Mouse (Mus musculus): Measurements from ENCODE around the gene Grm5.
A peak's percentile ranks its signal among the peaks of the same experiment; 100 is the strongest.

Grm5 gene

GRCm38 (mm10) chr7:87846082-87846481 is 262.1 kb downstream of the Grm5 start:
- DNase-seq (ENCODE audit: low read depth, low spot score), result no peak

- no peak for DNase-seq (ENCODE audit: low read depth, low spot score)
Measured at GRCm38 (mm10) chr7:87925956-87926355, 342.0 kb downstream of the Grm5 start.

GRCm38 (mm10) chr7:87937415-87937814 is 353.4 kb downstream of the Grm5 start:
- DNase-seq (ENCODE audit: low read depth, low spot score), result no peak

- no peak for DNase-seq (ENCODE audit: low read depth, low spot score)
Measured at GRCm38 (mm10) chr7:87938265-87938664, 354.3 kb downstream of the Grm5 start.

GRCm38 (mm10) chr7:87950205-87950604 is 366.2 kb downstream of the Grm5 start:
- DNase-seq (ENCODE audit: low read depth, low spot score), result no peak

GRCm38 (mm10) chr7:87973216-87973615 is 389.2 kb downstream of the Grm5 start:
- no peak for DNase-seq (ENCODE audit: low read depth, low spot score)

GRCm38 (mm10) chr7:87975041-87975440 is 391.1 kb downstream of the Grm5 start:
- no peak for DNase-seq (ENCODE audit: low read depth, low spot score)

GRCm38 (mm10) chr7:87983494-87983893 is 399.5 kb downstream of the Grm5 start:
- no peak for DNase-seq (ENCODE audit: low read depth, low spot score)

- no peak for DNase-seq (ENCODE audit: low read depth, low spot score)
Measured at GRCm38 (mm10) chr7:88014451-88014850, 430.5 kb downstream of the Grm5 start.

- no peak for DNase-seq (ENCODE audit: low read depth, low spot score)
Measured at GRCm38 (mm10) chr7:88027411-88028132, 443.6 kb downstream of the Grm5 start.

GRCm38 (mm10) chr7:88047366-88047765 is 463.4 kb downstream of the Grm5 start:
- no peak for DNase-seq (ENCODE audit: low read depth, low spot score)

- DNase-seq (ENCODE audit: low read depth, low spot score), result no peak
Measured at GRCm38 (mm10) chr7:88054224-88054938, 470.4 kb downstream of the Grm5 start.

- no peak for DNase-seq (ENCODE audit: low read depth, low spot score)
Measured at GRCm38 (mm10) chr7:88056438-88056837, 472.5 kb downstream of the Grm5 start.

- DNase-seq (ENCODE audit: low read depth, low spot score), result no peak
Measured at GRCm38 (mm10) chr7:88091115-88091514, 507.1 kb downstream of the Grm5 start.

GRCm38 (mm10) chr7:88096536-88097107 is 512.7 kb downstream of the Grm5 start:
- DNase-seq (ENCODE audit: low read depth, low spot score), result no peak

GRCm38 (mm10) chr7:88097715-88098114 is 513.7 kb downstream of the Grm5 start:
- DNase-seq (ENCODE audit: low read depth, low spot score), result peak; percentile 6

- DNase-seq (ENCODE audit: low read depth, low spot score), result no peak
Measured at GRCm38 (mm10) chr7:88116724-88117409, 532.9 kb downstream of the Grm5 start.

GRCm38 (mm10) chr7:88128080-88128848 is 544.3 kb downstream of the Grm5 start:
- no peak for DNase-seq (ENCODE audit: low read depth, low spot score)

GRCm38 (mm10) chr7:88129536-88130487 is 545.8 kb downstream of the Grm5 start:
- DNase-seq (ENCODE audit: low read depth, low spot score), result no peak

- DNase-seq (ENCODE audit: low read depth, low spot score), result no peak
Measured at GRCm38 (mm10) chr7:88130488-88130849, 546.5 kb downstream of the Grm5 start.

Measured in retina, adult 2 months (tissue).